Mouse (Mus musculus) cerebellum, adult 9-10 months (tissue): Measurements from ENCODE around the gene Patl1.
A peak's percentile ranks its signal among the peaks of the same experiment; 100 is the strongest.
"Not testable (repeated sequence)": the region's sequence is repeated elsewhere in the genome, so short reads cannot be mapped to it uniquely, and the experiment has no call there.

Experiments
- DNase-seq: peaks from one replicate; pipeline ENCODE4 v3.0.0; 2022

Gene Patl1

GRCm38 (mm10) chr19:11912037-11912532 lies at the start of gene Patl1:
Gene Patl1 (plus strand): TSS chr19:11912399.
- peak; percentile 98 for DNase-seq

- no peak for DNase-seq
These were observed 44.4 kb upstream of the Patl1 start for GRCm38 (mm10) chr19:11867837-11868236.

- DNase-seq: no peak
These were observed 37.2 kb upstream of the Patl1 start, which contains the start of gene Olfr1419 for GRCm38 (mm10) chr19:11875006-11875405. Gene Olfr1419 (minus strand): TSS chr19:11875106.

- not testable (repeated sequence) for DNase-seq
These were observed 33.8 kb upstream of the Patl1 start for GRCm38 (mm10) chr19:11878404-11878803.

GRCm38 (mm10) chr19:11886265-11886664 lies 25.9 kb upstream of the Patl1 start, which contains the start of gene Olfr1420:
Gene Olfr1420 (plus strand): TSS chr19:11886565.
- DNase-seq: no peak

DNA sequence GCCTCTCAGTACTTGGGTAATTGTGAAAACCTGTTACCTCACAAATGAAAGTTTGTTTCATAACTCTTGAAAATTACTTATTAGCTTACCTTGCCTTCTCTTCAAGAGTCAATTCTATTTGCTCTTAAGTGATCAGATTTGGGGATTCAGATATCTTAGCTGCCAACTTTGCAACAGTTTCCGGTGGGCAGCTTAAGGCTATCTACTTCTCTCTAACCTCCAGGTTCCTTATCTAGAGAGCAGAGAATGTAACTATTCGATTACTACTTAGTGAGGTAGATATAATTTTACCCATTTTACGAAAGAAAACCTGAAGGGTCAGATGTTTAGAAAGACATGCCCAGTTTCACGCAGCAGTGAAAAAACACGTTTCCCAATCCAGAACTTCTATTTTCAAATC lies 1.2 kb upstream of the Patl1 start:
- no peak for DNase-seq

GRCm38 (mm10) chr19:11911603-11912002 lies 596 bp upstream of the Patl1 start:
- no peak for DNase-seq

GRCm38 (mm10) chr19:11912533-11913121 lies 428 bp downstream of the Patl1 start:
- peak; percentile 66 for DNase-seq

- DNase-seq: peak; percentile 48
These were observed 3.6 kb downstream of the Patl1 start for GRCm38 (mm10) chr19:11915804-11916203.

GRCm38 (mm10) chr19:11922068-11922467 lies 9.9 kb downstream of the Patl1 start:
- DNase-seq: no peak

GRCm38 (mm10) chr19:11922515-11922914 lies 10.3 kb downstream of the Patl1 start:
- DNase-seq: not testable (repeated sequence)

GRCm38 (mm10) chr19:11926380-11926779 lies 14.2 kb downstream of the Patl1 start:
- DNase-seq: no peak

GRCm38 (mm10) chr19:11928025-11928748 lies 16.0 kb downstream of the Patl1 start:
- no peak for DNase-seq

DNA sequence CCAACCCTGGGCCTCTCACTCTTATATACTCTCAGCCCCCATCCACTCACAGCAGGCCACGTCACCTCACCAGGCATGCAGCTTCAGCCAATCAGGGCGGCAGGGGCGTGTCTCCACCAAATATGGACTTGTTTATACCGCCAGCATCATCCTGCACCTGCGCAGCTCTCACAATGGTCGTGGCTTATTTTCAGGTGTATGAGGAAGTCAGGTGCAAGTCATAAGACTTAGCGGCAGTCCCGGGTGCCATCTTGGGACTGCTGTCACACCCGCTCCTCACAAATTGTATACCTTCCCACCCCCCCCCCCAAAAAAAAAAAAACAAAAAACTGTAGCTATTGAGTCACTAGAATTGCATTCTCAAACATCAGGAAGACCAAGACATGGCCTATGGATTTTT lies 34.3 kb downstream of the Patl1 start:
- DNase-seq: not testable (repeated sequence)

DNA sequence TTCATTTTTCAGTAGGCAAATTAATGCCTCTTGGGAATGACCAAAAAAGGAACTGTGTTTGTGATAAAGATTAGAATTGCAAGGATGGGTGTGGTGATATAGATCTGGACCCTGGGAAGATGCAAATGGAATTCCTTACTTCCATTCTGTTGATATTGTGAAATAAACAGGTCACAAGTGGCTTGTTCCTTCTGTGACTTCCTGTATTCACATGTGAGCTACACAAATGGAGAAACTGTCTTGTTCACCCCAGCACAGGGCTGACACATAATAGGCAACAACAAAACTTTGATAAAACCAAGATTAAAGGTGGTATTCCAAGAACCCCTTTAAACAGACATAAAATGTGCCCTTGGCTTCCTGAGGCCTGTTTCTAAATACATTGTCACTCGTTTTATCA lies 37.7 kb downstream of the Patl1 start:
- no peak for DNase-seq

- no peak for DNase-seq
These were observed 38.5 kb downstream of the Patl1 start for GRCm38 (mm10) chr19:11950747-11951146.

DNA sequence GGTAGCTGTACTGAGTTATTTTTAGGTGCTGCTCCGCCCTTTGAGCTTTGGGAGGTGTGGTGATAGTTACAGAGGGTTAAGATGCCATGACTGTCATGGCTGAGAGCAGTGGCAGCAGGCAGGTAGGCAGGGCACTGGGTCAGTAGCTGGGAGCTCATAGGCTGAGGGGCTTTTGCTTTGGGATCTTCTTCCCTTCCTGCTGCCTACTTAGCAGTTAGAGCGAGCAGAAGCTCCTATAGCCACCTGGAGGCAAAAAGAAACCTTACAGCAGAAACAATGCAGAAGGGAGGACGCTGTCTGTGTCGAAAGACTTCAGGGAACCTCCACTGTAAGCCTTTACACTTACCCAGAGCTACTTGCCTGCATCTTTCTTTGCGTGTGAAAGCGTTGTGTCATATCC lies 42.0 kb downstream of the Patl1 start:
- DNase-seq: no peak

GRCm38 (mm10) chr19:11956636-11957035 lies 44.4 kb downstream of the Patl1 start:
- DNase-seq: no peak

DNA sequence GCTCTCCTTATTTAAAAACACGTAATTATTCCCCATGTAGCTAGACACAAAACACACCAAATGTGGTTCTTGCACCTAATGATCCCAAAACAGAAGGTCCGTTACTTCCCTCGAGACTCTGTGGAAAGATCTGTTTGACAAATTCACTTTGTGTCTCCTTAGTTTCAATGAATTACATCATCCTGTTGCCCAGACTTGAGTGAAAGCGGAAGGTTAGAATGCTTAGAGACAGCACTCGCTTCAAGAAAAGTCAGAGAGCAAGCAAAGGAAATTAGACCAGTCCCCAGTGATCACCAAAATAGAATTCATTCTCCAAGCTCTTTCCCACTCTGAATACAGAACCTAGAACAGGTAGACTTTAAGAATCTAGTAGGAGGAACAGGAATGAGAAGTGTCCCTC lies 45.2 kb downstream of the Patl1 start:
- no peak for DNase-seq

DNA sequence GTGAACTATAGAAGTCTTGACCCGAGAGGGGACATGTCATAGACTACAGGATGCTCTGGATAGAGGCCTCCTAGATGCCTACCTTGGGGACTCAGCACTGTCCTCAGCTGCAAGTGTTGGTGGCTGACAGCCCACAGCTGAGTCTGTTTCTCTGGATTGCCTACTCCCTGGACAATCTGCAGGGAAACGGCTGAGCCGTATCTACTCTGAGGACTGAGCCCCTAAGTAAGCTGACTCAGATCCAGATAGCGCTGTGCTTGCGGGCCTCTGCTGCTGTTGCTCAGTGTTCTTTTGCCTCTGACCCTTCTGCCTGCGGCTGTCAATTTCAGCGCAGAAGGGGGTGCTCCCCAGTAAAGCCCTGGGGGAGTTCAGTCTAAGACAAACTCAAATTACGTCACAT lies 45.6 kb downstream of the Patl1 start:
- DNase-seq: no peak

DNA sequence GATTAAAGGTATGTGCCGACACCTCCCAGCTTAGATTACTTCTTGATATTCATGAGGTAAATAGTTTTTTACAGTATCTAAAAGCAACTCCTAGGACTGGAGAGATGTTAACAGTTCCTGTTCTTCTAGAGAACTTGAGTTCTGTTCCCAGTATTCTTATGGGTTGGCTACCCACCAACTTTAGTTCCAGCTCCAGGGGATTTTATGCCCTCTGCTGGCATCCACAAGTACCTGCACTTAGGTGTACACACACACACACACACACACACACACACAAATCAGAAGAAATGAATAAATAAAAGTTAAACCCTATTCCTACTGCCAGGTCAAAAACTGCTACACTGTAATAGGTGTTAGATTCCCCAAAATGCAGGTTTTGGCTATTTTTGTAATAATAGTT lies 52.1 kb downstream of the Patl1 start:
- no peak for DNase-seq

DNA sequence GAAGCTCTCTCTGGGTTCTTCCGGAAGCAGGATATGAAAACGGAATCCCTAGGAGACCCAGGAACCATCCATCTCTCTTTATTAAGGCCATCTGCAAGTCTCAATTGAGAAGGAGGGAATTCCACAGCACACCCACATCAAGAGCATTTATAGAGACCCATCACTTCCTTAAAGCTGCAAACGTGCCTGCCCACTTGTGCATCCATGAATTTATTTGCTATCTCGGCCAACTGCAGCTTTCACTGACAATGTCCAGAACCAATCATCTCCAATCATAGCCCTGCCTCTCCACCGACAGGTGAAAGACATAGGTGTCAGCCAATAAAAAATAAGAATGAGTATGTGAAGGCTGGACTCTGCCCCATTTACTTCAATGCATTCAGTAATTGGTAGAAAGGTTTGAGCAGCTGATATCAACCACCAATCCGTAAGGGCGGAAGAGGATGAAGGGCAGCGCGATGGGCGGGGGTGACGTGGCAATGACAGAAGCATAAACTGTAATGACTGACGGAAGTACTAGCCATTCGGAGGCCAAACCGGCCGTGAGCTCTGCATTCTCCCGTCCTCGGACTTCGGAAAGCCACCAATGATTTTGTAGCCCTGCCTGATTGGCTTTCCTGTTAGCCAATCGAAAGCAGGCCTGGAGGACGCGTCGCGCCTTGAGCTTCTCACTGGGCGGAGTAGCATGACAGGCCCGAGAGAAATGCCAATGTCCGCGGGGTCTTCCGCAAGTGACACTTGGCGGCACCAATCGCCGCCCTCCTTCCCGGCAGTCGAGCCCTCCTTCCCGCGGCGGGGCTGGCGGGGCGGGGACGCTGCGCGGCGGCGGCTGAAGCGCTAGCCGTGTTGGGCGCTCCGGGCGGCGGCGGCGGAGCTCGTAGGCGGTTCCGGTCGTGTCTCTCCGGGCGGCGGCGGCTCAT lies 53.1 kb downstream of the Patl1 start, which contains the start of gene Osbp:
Gene Osbp (plus strand): TSS at position 919 of the 920 bp plus-strand sequence.
- DNase-seq: peak; percentile 100

DNA sequence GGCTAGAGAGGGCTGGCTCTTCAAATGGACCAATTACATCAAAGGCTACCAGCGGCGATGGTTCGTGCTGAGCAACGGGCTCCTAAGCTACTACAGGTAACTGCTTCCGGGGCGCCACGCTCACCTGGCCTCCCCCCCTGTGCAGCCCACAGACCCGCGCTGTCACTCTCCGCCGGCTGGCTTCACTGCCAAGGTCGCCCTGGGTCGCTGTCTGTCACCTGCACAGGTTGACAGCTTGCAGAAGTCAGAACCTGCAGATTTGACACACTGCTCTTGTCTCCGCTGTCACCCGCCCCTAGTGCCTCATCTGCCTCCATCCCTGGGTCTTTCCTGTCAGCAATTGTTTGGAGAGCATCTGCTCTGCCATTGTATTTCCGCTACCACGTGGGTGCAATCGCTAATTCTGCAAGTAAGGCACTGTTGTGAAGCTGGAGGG lies 54.0 kb downstream of the Patl1 start:
- DNase-seq: peak; percentile 78
